Mouse (Mus musculus): ENCODE measurements around the gene Ly75. TPM values are rescaled to one million over a fixed set of nuclear protein-coding genes. Genes with fewer than 3 reads are reported as not detected.

The Ly75 gene
- 10 to 100 TPM; 46.1 to 46.2 TPM for total RNA-seq (2023)

DNA sequence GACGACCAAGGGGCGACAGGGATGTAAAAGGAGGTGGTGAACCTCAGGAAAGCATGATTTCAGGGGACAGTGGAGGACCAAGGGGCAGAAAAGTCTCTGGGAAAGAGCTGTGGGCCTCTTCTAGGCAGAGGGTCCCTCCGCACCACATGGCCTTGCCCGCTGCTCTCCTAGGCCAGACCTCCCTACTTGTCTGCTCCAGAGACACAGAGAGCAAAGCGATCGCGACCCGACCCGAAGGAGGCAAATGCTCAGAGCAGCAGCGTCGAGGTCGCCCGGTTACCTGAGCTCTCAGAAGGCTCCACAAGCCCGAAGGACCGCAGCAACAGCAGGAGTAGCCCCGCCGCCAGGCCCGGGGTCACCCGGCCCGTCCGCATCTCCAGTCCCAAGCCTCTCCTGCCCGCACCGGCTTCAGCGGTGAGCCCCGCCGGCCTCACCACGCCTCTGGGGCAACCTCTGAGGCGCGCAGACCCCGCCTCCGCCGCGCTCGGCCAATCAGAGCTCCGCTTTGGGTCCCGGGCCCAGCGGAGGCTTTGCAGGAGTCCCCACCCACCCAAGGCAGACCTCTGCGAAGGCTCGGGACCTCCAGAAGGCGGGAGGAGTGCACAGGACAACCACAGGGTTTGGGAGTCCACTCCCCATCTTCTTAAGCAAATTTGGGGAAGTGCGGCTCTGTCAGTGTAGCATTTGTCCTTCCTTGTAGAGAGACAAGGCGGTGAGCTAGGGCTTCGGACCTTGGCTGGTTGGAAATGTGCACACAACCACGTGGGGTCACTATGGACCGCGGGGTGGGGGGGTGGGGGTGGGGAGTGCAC lies at the start of gene Ly75:
Gene Ly75 (minus strand): TSS at position 446 of the 812 bp plus-strand sequence.

GRCm38 (mm10) chr2:60284467-60284821 lies 98.7 kb downstream of the Ly75 start, which contains the start of gene Cd302:
TSS of gene Cd302 (minus strand) at chr2:60284488.

Other genes starting within 250 kb of the Ly75 start
- gene Baz2b, start 173.5 kb downstream of the Ly75 start, total RNA-seq (2023) = 100 to 1,000 TPM; 160 to 180 TPM
- 10 to 100 TPM; 72.5 to 87.5 TPM for gene March7, start 173.4 kb downstream of the Ly75 start, total RNA-seq (2023)
- gene Cd302, start 98.8 kb downstream of the Ly75 start, total RNA-seq (2023) = 10 to 100 TPM; 20.8 to 22.3 TPM
- gene Pla2r1, start 170.0 kb upstream of the Ly75 start, total RNA-seq (2023) = under 1 TPM in 1 of 2 experiments, not detected in 1; 0.28 TPM